Mouse (Mus musculus) intestine, embryonic 14.5 days (tissue): ENCODE results near the gene Aym1. TPM values are rescaled to one million over a fixed set of nuclear protein-coding genes. Genes with fewer than 3 reads are reported as not detected.
"Not testable (repeated sequence)": the region's sequence is repeated elsewhere in the genome, so short reads cannot be mapped to it uniquely, and the experiment has no call there.

Experiments
- ATAC-seq: fragments of 200-750 bp; cut with Nextera tagmentation; replicated peaks from 2 replicates; pipeline ENCODE4 v1.8.0; 2017; ENCODE audit warnings: low read depth, moderate number of reproducible peaks, moderate TSS enrichment, moderate library complexity; ENCODE audit not compliant: low FRiP score, low TSS enrichment
- DNase-seq: peaks from one replicate; pipeline ENCODE4 v3.0.0-alpha.2; 2018; ENCODE audit warnings: low spot score
- H3K27ac ChIP-seq: fragments of 300-500 bp; sonication (generic); 2 replicates; pipeline ENCODE4 v1.5.1; 2014; ENCODE audit warnings: low read depth, mild to moderate bottlenecking, control low read depth
- H3K27me3 ChIP-seq: fragments of 300-500 bp; sonication (generic); replicated peaks from 2 replicates; pipeline ENCODE4 v1.6.1; 2014; ENCODE audit warnings: low read length, control low read depth; ENCODE audit not compliant: control insufficient read depth, insufficient read depth
- H3K36me3 ChIP-seq: fragments of 300-500 bp; sonication (generic); 2 replicates; pipeline ENCODE4 v1.6.1; 2014; ENCODE audit warnings: low read length, control low read depth; ENCODE audit not compliant: control insufficient read depth, insufficient read depth
- H3K4me1 ChIP-seq: fragments of 300-500 bp; sonication (generic); replicated peaks from 2 replicates; pipeline ENCODE4 v1.6.1; 2014; ENCODE audit warnings: low read length, control low read depth, mixed read lengths; ENCODE audit not compliant: control insufficient read depth, insufficient read depth
- H3K4me2 ChIP-seq: fragments of 300-500 bp; sonication (generic); 2 replicates; pipeline ENCODE4 v1.6.1; 2014; ENCODE audit warnings: low read length
- H3K4me3 ChIP-seq: fragments of 300-500 bp; sonication (generic); 2 replicates; pipeline ENCODE4 v1.5.1; 2014; ENCODE audit warnings: low read depth, low read length, control low read depth, mixed read lengths
- H3K9ac ChIP-seq: fragments of 300-500 bp; sonication (generic); 2 replicates; pipeline ENCODE4 v1.6.1; 2014; ENCODE audit warnings: mild to moderate bottlenecking, low read length
- H3K9me3 ChIP-seq: fragments of 300-500 bp; sonication (generic); 2 replicates; pipeline ENCODE4 v1.6.1; 2016; ENCODE audit warnings: low read length, control low read depth; ENCODE audit not compliant: control insufficient read depth
- WGBS: fragments of 180-500 bp; shearing (Covaris S2); extraction: QIAGEN DNeasy Blood & Tissue Kit; methylation state at CpG from one replicate; pipeline ENCODE4 v1.1.7; 2014; 5-methylcytosine and 5-hydroxymethylcytosine counted together
- polyA plus RNA-seq: library from polyadenylated mRNA; unstranded; fragments of >200 nt; fragmentation: Nextera tagmentation; extraction: Ambion mirVana; gene quantifications from 2 replicates; pipeline ENCODE4 v1.2.1, GENCODE M21; 2014

Gene Aym1
- polyA plus RNA-seq, 1 experiment from 2014 or later: not detected

DNA sequence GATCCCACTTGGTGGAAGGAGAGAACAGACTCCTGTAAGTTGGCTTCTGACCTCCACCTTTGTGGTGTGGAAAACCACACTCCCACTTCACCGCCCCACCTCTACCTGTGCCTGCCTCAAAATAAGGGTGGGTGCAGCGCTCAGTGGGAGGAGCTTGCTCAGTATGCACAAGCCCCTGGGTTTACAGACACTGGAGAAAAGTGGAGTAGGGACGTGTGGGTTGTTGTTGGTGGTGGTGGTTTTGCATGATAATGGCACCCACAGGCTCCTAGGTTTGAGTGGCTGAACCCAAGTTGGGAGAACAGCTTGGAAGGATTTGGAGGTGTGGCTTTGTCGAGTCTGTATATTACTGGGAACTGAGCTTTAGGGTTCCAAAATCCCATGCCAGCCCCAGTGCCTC, 24.2 kb upstream of the Aym1 start:
- H3K27me3 ChIP-seq: peaks cover 54% of the 10 kb centered on the region

DNA sequence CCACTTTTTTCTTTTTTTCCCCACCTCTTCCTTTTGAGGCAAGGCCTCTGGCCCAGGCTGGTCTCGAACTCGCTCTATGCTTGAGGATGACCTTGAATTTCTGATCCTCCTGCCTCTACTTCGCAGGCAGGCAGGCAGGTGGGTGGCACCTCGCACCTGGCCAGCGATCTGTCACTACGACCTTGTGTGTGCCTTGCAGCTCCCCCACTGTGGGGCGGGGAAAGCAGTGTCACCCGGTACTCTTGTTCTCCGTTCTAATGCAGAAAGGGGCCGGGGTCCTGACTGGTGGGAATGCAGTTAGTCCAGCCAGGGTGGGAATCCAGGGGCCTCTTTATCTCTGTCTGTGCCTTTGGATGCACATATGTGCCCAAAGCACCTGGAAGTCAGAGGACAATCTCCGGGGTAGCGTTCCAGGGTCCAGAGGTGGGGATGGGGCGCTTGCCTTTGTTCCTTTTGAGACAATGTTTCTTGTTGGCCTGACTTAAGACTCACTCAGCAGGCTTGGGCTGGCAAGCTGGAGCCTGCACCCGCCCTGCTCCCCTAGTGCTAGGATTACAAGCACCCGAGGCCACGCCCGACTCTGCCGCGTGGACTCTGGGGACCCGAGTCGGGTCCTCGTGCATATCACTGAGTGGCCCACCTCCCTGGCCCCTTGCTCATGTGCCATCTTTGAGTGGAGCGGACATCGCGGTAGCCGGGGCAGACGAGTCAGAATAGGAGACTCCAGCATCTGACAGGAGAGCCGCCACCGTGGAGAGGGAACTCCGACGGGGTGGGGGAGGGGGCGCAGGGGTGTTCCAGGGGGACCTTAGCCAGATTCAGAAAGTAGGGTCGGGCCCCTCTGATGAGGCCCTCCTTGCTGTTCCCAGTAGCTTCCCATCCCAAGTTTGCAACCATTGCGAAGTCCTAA, 22.2 kb upstream of the Aym1 start:
- ATAC-seq (0 out of 2 replicates have a peak, but pooled peaks have one; percentile 19), DNase-seq (no peak)
- H3K4me1 ChIP-seq: peaks cover 8% of the 10 kb centered on the region; the same call in 1 of the 2 replicates
- H3K27me3 ChIP-seq: peaks cover 64% of the 10 kb centered on the region
- H3K9ac ChIP-seq: no peak overlapping the region
- peak overlapping the region; percentile 49 for H3K4me2 ChIP-seq
- H3K9me3 ChIP-seq: 0 out of 2 replicates have a peak, but pooled peaks cover 3% of the 10 kb centered on the region
- no peak overlapping the region for H3K27ac ChIP-seq
- H3K36me3 ChIP-seq: no peaks in the 10 kb centered on the region
- WGBS: 7% methylated on average over 34 of the region's 34 CpGs
- H3K4me3 ChIP-seq: peak overlapping the region; percentile 25

More for the DNA sequence above, 24.2 kb upstream of the Aym1 start:
- H3K36me3 ChIP-seq: no peaks in the 10 kb centered on the region
- H3K9me3 ChIP-seq: peaks cover 3% of the 10 kb centered on the region
- no peak overlapping the region for H3K27ac ChIP-seq
- H3K4me2 ChIP-seq: no peak overlapping the region
- ATAC-seq (no peak), DNase-seq (no peak)
- peaks cover 8% of the 10 kb centered on the region; the same call in 1 of the 2 replicates for H3K4me1 ChIP-seq
- no peak overlapping the region for H3K9ac ChIP-seq
- 65% methylated on average over 4 of the region's 4 CpGs for WGBS
- H3K4me3 ChIP-seq: no peak overlapping the region

DNA sequence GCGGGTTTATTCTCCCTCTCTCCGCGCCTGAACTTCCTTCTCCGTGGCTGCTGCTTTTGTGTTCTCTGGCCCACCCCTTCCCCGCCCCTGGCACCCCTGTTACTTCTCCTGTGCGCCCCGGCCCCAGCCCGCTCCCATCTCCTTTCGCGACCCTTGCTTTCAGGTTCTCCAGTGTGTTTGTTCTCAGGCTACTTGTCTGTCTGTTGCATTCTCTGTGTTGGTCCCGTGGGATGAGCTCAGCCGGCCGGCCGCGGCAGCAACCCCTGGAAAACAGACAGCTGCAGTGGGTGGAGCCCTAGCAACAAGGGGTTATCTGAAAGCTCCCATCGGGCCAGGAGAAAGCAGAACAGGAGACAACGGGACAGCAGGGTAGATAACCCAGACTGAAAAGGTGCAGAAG, 21.4 kb upstream of the Aym1 start:
- Histone ChIP-seq H3K36me3 (no peaks in the 10 kb centered on the region), H3K4me1 (peaks cover 8% of the 10 kb centered on the region; the same call in 1 of the 2 replicates), H3K4me2 (peak overlapping the region; percentile 49), H3K27ac (no peak overlapping the region), H3K9ac (no peak overlapping the region), H3K4me3 (peak overlapping the region; percentile 25), H3K9me3 (0 out of 2 replicates have a peak, but pooled peaks cover 3% of the 10 kb centered on the region), H3K27me3 (peaks cover 64% of the 10 kb centered on the region)
- ATAC-seq: no peak
- DNase-seq: no peak
- WGBS: 1% methylated on average over 17 of the region's 17 CpGs

DNA sequence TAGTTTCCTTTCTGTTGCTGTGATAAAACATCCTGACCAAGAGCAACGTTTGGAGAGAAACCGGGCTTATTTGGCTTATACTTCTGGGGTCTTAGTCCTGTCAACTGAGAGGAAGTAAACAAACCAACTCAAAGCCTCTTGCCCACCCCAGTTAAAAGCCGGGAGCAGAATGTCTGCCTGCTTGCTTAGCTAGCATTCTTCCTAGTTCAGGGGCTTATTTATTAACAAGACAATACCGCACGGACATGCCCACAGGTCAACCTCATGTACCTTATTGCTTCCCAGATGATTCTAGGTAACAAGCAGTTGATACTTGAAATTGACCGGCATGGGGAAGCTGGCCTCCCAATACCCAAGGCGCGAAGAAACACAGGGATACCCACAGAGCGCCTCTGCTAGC, 20.8 kb upstream of the Aym1 start:
- H3K4me3 ChIP-seq: no peak overlapping the region
- DNase-seq: no peak
- 0 out of 2 replicates have a peak, but pooled peaks cover 3% of the 10 kb centered on the region for H3K9me3 ChIP-seq
- ATAC-seq: no peak
- H3K4me2 ChIP-seq: no peak overlapping the region
- no peak overlapping the region for H3K9ac ChIP-seq
- H3K27me3 ChIP-seq: peaks cover 64% of the 10 kb centered on the region
- peaks cover 8% of the 10 kb centered on the region; the same call in 1 of the 2 replicates for H3K4me1 ChIP-seq
- H3K36me3 ChIP-seq: no peaks in the 10 kb centered on the region
- H3K27ac ChIP-seq: no peak overlapping the region
- 26% methylated on average over 9 of the region's 9 CpGs for WGBS

DNA sequence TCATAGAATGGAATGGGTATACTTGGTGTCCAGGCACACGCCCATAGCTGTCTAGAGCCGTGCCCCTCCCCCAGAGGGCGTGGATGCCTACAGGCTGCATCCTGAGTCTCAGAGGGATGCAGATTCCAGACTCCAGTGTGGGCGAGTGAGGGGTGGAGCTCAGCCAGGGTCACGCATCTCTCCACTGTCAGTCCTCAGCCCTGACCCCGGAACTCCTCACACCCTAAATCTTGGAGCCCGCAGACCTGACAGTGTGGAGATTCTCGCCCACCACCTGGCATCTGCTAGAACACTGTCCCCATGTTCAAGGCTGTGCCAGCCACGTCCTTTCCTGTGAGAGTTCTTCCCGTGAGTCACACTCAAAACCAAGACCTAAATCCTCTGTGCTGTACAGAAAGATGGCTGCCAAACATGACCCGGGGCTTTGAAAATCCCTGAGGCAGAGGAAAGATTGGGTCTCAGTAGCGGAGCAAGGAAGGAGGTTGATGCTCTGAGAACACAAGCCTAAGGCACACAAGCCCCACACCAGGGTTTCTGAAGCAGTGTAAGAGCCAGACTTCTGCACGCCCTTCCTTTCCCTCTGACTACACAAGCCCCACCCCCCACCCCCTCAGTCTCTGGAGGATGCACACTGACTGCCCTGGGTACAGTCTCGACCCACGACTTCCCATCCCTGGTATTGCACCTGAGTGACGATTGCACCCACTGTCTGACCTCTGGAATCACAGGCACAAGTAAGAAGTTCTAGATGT, 12.3 kb upstream of the Aym1 start:
- H3K4me3 ChIP-seq: no peak overlapping the region
- peaks cover 64% of the 10 kb centered on the region for H3K27me3 ChIP-seq
- H3K9me3 ChIP-seq: no peaks in the 10 kb centered on the region
- ATAC-seq: no peak
- H3K36me3 ChIP-seq: no peaks in the 10 kb centered on the region
- no peak overlapping the region for H3K4me2 ChIP-seq
- 28% methylated on average over 16 of the region's 16 CpGs for WGBS
- H3K27ac ChIP-seq: no peak overlapping the region
- DNase-seq: no peak
- no peak overlapping the region for H3K9ac ChIP-seq
- H3K4me1 ChIP-seq: no peaks in the 10 kb centered on the region

DNA sequence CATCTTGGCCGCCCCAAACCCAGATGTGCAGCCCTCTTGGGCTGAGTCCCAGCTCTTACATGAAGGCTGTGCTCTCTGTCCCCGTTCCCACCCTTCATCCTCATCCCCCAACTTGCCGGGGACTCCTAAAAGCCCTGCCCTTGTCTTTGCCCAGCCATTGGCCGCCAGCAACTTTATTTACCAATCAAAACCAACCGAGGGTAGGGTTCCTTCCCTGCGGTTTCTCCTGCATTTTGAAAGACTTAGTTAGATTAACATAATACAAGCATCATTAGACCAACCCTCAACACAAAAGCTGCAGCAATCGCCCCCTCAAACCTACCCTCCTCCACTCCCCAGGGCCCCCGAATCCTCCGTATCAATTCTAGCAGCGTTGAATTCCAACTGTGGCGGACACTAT, 11.3 kb upstream of the Aym1 start:
- 12% methylated on average over 11 of the region's 11 CpGs for WGBS
- no peak overlapping the region for H3K4me3 ChIP-seq
- no peak for DNase-seq
- H3K4me2 ChIP-seq: no peak overlapping the region
- no peaks in the 10 kb centered on the region for H3K36me3 ChIP-seq
- no peaks in the 10 kb centered on the region for H3K9me3 ChIP-seq
- peaks cover 69% of the 10 kb centered on the region for H3K27me3 ChIP-seq
- H3K4me1 ChIP-seq: no peaks in the 10 kb centered on the region
- H3K27ac ChIP-seq: no peak overlapping the region
- H3K9ac ChIP-seq: no peak overlapping the region
- no peak for ATAC-seq

DNA sequence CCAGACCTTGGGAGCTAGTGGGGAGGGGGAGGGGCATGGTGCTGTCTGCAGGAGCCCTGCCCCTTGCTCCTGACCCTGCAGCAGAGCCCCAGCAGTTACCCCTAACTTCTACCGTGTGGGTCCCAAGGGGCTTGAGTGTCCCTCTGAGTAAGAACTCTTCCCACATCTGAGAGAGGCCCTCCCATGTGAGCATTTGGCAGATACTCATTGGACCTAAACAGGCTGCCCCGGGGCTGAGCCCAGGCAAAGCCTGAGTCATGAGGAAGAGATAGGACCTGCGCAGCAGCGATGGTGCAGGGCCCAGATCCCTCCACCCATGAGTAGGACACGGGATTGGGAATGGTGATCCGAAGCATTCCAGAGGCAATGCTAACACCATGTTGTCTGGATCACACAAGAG, 10.4 kb upstream of the Aym1 start:
- not testable (repeated sequence) for H3K9me3 ChIP-seq, H3K27ac ChIP-seq
- H3K27me3 ChIP-seq: peaks cover 69% of the 10 kb centered on the region

DNA sequence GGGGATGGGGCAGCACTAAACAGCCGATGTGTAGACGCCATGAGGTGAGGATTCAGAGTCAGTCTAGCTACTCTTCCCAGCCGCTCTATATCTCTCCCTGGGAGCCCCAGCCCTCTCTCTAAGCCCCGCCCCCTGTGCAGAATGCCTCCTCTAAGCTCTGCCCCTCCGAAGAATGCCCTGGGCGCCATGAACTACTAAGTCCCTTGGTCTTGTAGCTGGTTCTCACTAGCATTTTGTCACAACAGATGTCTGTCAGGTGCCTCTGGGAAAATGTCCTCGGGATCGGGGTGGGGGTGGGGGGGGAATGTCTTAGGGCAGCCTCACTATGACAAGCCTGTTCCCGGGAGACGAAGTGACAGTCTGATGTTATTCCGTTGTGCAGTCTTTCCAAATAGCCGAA, 9.5 kb upstream of the Aym1 start:
- no peaks in the 10 kb centered on the region; the same call in 1 of the 2 replicates for H3K4me1 ChIP-seq
- ATAC-seq: no peak
- no peak overlapping the region for H3K4me2 ChIP-seq
- H3K27me3 ChIP-seq: peaks cover 69% of the 10 kb centered on the region
- H3K9me3 ChIP-seq: no peaks in the 10 kb centered on the region
- 34% methylated on average over 12 of the region's 12 CpGs for WGBS
- no peak overlapping the region for H3K9ac ChIP-seq
- H3K27ac ChIP-seq: no peak overlapping the region
- no peak for DNase-seq
- no peak overlapping the region for H3K4me3 ChIP-seq
- H3K36me3 ChIP-seq: no peaks in the 10 kb centered on the region

More for the DNA sequence above, 10.4 kb upstream of the Aym1 start:
- DNase-seq, H3K4me3 ChIP-seq, H3K4me2 ChIP-seq, H3K9ac ChIP-seq, H3K4me1 ChIP-seq, ATAC-seq, H3K36me3 ChIP-seq: not testable (repeated sequence)
- WGBS: 56% methylated on average over 6 of the region's 6 CpGs
